Mouse (Mus musculus) liver, embryonic 14.5 days (tissue): ENCODE measurements at regions not wholly inside any gene's neighbourhood (a gene's known extent, or its start where the extent isn't known, plus 50 kb on each side); places are given as distances from the start of the nearest gene placed in this dataset.

Experiments
- ATAC-seq: fragments of 200-750 bp; cut with Nextera tagmentation; 2 replicates; pipeline ENCODE4 v1.8.0; 2017; ENCODE audit warnings: moderate number of reproducible peaks, mild to moderate bottlenecking, moderate library complexity; ENCODE audit not compliant: insufficient read depth
- DNase-seq, 3 experiments: peaks; one replicate each; pipeline ENCODE4 v3.0.0-alpha.2; 2012 to 2013; ENCODE audit warnings: low read depth in 3 of 3, low spot score in 3 of 3
- H3K27ac ChIP-seq: fragments of 300-500 bp; sonication (generic); 2 replicates; pipeline ENCODE4 v1.5.1; 2014; ENCODE audit warnings: moderate library complexity, mild to moderate bottlenecking, control low read depth, inconsistent platforms
- H3K27me3 ChIP-seq: fragments of 300-500 bp; sonication (generic); 2 replicates; pipeline ENCODE4 v1.6.1; 2014; ENCODE audit warnings: mild to moderate bottlenecking, low read length, moderate library complexity; ENCODE audit not compliant: control insufficient read depth, insufficient read depth
- H3K36me3 ChIP-seq: fragments of 300-500 bp; sonication (generic); replicated peaks from 2 replicates; pipeline ENCODE4 v1.6.1; 2014; ENCODE audit warnings: low read depth; ENCODE audit not compliant: control insufficient read depth, insufficient read depth
- H3K4me1 ChIP-seq, 2 experiments: fragments of 200-500 bp in 1 of 2; fragments of 300-500 bp in 1 of 2; sonication (generic) in 1 of 2; replicated peaks; 2 replicates each; pipeline ENCODE4 v1.6.1; 2012 to 2014; ENCODE audit warnings: antibody characterized with exemption in 1 of 2, inconsistent platforms in 1 of 2, low read length in 1 of 2; ENCODE audit not compliant: control insufficient read depth in 2 of 2, insufficient read depth in 2 of 2
- H3K4me2 ChIP-seq: fragments of 300-500 bp; sonication (generic); 2 replicates; pipeline ENCODE4 v1.6.1; 2014; ENCODE audit warnings: low read depth, mild to moderate bottlenecking, control low read depth, moderate library complexity
- H3K4me3 ChIP-seq, 2 experiments: fragments of 200-500 bp in 1 of 2; fragments of 300-500 bp in 1 of 2; sonication (generic) in 1 of 2; 2 replicates each; pipeline ENCODE4 v1.5.1; 2012 to 2014; ENCODE audit warnings: low read depth in 2 of 2, low read length in 2 of 2, mild to moderate bottlenecking in 2 of 2, control low read depth in 1 of 2, inconsistent platforms in 1 of 2, moderate library complexity in 1 of 2; ENCODE audit not compliant: insufficient read depth in 1 of 2
- H3K9ac ChIP-seq: fragments of 300-500 bp; sonication (generic); replicated peaks from 2 replicates; pipeline ENCODE4 v1.6.1; 2014; ENCODE audit warnings: mild to moderate bottlenecking, control low read depth, moderate library complexity
- H3K9me3 ChIP-seq: fragments of 300-500 bp; sonication (generic); 2 replicates; pipeline ENCODE4 v1.6.1; 2016; ENCODE audit warnings: low read length, mixed read lengths; ENCODE audit not compliant: control insufficient read depth
- CTCF ChIP-seq: IDR thresholded peaks from 2 replicates; pipeline ENCODE4 v1.5.1; 2016; ENCODE audit warnings: antibody characterized with exemption, low read depth, control low read depth
- EP300 ChIP-seq: IDR thresholded peaks from 2 replicates; pipeline ENCODE4 v1.6.1; 2016; ENCODE audit warnings: antibody characterized with exemption, low read depth
- WGBS: fragments of 180-500 bp; shearing (Covaris S2); extraction: QIAGEN DNeasy Blood & Tissue Kit; methylation state at CpG from one replicate; pipeline ENCODE4 v1.1.7; 2014; ENCODE audit not compliant: insufficient replicate concordance; 5-methylcytosine and 5-hydroxymethylcytosine counted together

DNA sequence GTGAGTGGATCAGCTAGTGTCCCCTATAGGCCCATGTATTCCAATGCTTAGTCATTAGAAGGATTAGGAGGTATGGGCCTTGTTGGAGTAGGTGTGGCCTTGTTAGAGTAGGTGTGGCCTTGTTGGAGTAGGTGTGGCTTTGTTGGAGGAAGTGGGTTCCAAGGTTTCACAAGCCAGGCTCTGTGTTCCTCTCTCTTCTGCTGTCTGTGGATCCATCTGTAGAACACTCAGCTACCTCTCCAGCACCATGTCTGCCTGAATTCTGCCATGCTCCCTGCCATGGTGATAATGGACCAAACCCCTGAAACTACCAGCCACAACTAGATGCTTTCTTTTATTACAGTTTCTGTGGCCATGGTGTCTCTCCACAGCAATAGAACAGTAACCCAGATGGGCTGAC lies 235.7 kb upstream of the Nr5a2 start:
- ATAC-seq: no peak
- no peak for TF ChIP-seq EP300
- no peak for TF ChIP-seq CTCF
- Histone ChIP-seq H3K4me1 (peaks cover 0 to 2% of the 10 kb centered on the region in 2 experiments; a peak in 1 of 4 replicates), H3K4me2 (no peak overlapping the region), H3K27me3 (no peaks in the 10 kb centered on the region), H3K4me3 (no peak overlapping the region), H3K27ac (no peak overlapping the region), H3K36me3 (no peaks in the 10 kb centered on the region), H3K9ac (no peak overlapping the region), H3K9me3 (no peaks in the 10 kb centered on the region)
- DNase-seq: no peak

DNA sequence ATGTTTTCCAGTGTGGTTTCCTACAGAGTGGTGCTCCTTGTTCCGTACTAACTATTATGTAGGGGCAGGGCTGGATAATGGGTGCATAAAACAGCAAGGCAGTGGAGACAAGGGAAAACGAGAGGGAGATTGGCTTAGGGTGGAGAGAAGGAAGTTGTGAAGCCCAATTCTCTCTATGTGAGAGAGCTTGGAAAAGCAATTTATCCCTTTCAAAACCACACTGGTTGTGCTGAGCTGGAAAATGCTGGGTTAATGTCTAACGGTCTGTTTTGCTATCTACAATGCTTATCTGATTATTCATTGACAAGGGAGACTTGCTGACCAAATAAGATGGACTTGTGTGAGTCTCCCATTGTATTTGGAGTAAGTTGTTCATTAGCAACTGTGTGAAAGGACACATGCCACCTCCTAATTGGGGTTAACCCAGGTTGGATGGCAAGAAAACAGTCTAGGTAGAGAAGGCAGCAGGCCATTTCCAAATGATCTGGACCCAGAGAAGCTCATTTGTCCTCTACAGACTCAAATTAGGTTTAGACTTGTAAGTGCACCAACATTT lies 234.9 kb upstream of the Nr5a2 start:
- TF ChIP-seq CTCF (no peak), EP300 (no peak)
- Histone ChIP-seq H3K9me3 (no peaks in the 10 kb centered on the region), H3K27me3 (no peaks in the 10 kb centered on the region), H3K36me3 (no peaks in the 10 kb centered on the region), H3K27ac (no peak overlapping the region), H3K9ac (no peak overlapping the region), H3K4me2 (no peak overlapping the region), H3K4me1 (peaks cover 0 to 2% of the 10 kb centered on the region in 2 experiments; a peak in 1 of 4 replicates), H3K4me3 (no peak overlapping the region)
- DNase-seq: no peak
- ATAC-seq: no peak
- WGBS: 50% methylated on average over 3 of the region's 3 CpGs

DNA sequence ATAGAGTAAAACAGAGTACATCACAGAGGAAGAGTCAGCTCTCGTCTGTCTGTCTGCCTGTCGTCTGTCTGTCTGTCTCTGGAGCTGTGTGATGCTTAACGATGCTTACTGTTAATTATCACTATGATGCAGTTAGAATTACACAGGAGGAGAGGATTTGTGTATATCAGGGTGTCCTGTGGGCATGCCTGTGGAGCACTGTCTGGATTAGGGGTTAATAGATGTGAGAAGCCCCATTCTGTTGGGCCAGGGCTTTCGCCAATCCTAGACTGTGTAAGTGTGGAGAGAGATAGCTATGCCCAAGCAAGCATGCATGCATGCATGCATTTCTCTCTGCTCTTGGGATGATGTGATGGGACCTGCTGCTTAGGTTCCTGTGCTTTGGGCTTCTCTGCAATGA lies 218.0 kb upstream of the Nr5a2 start:
- DNase-seq: no peak
- H3K9ac ChIP-seq: no peak overlapping the region
- H3K36me3 ChIP-seq: no peaks in the 10 kb centered on the region
- no peak overlapping the region for H3K4me3 ChIP-seq
- no peaks in the 10 kb centered on the region for H3K4me1 ChIP-seq
- no peak for ATAC-seq
- H3K27me3 ChIP-seq: no peaks in the 10 kb centered on the region
- 65% methylated on average over 4 of the region's 4 CpGs for WGBS
- no peak overlapping the region for H3K4me2 ChIP-seq
- TF ChIP-seq CTCF (no peak), EP300 (no peak)
- no peaks in the 10 kb centered on the region for H3K9me3 ChIP-seq
- no peak overlapping the region for H3K27ac ChIP-seq

DNA sequence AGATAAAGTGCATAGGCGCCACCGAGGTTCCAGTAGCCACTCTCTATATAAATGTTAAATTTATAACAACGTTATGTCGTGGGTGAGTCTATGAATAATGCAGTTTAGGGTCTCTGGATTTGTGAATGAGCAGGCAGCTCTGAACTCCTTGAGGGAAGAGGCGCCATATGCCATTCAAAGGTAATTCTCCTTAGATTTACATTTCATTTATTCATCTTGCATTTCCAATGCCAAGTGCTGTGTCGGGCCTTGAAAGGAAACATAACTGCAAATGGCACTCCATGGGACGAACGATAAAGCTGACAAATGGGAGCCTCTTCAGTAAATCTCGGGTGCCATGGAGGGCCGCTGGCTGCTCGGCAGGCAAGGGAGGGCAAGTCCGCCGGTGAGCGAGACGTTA lies 216.4 kb upstream of the Nr5a2 start:
- Histone ChIP-seq H3K4me1 (no peaks in the 10 kb centered on the region), H3K27ac (no peak overlapping the region), H3K36me3 (no peaks in the 10 kb centered on the region), H3K4me2 (no peak overlapping the region), H3K27me3 (no peaks in the 10 kb centered on the region), H3K4me3 (no peak overlapping the region), H3K9ac (no peak overlapping the region), H3K9me3 (no peaks in the 10 kb centered on the region)
- 65% methylated on average over 15 of the region's 15 CpGs for WGBS
- TF ChIP-seq EP300: no peak
- no peak for TF ChIP-seq CTCF
- ATAC-seq (no peak), DNase-seq (no peak)

DNA sequence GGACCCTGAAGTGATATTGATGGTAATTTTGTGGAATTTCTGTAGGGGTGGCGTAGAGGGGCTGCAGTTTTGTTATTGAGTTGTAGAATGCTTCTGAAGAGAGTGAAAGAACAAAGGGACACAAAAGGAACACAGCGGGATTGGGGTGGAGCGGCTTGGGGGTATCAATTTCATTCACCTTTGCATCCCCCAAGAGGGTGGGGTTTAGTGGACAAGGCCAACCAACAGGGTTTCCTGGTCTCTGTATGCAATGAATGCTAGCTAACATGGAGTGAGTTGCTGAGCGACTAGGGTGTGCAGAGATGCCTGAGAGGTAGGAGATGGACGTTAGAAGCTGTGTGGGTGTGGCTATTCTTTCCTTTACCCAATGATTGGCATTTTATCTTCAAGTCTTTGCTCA lies 213.8 kb upstream of the Nr5a2 start:
- Histone ChIP-seq H3K27me3 (no peaks in the 10 kb centered on the region), H3K27ac (no peak overlapping the region), H3K4me3 (no peak overlapping the region), H3K4me1 (peaks cover 0 to 6% of the 10 kb centered on the region in 2 experiments; a peak in 2 of 4 replicates), H3K36me3 (no peaks in the 10 kb centered on the region), H3K9ac (no peak overlapping the region), H3K9me3 (no peaks in the 10 kb centered on the region), H3K4me2 (no peak overlapping the region)
- DNase-seq (no peak), ATAC-seq (no peak)
- TF ChIP-seq EP300 (no peak), CTCF (no peak)
- WGBS: 49% methylated on average over 5 of the region's 5 CpGs
